In the genomic region with DNA sequence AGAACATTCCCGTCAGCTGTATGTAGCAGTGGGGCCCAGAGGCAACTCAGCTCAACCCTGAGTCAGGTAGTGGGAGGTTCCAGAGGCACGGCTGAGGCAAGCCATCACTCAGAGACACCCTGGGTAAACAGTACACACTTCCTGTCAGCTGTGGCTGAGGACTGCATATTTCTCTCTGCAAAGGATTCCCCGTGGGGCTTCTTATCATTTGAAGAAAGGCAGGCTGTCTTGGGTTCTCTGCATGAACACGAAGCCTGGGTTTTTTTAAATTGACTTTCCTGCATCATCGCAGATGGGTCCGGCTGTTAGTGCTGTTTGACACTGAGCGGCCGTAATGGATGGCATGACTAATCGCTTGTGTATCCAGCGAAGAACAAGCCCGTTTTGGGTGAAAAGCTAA, we compare ENCODE assay signal across 9 mouse cellular contexts. TPM values are rescaled to one million over a fixed set of nuclear protein-coding genes. Genes with fewer than 3 reads are reported as not detected.
A peak's percentile ranks its signal among the peaks of the same experiment; 100 is the strongest.
DNase-seq lines count a peak whose midpoint lies in the region; ATAC-seq and TF ChIP-seq lines count a peak whose summit lies in the region.
"Had no signal": no experiment of that assay in that cellular context is flagged by ENCODE, and none has a peak within 500 bp of the region (broad histone marks: within the 10 kb centered on the region; RNA-seq: fewer than 3 reads in every experiment).

No protein-coding gene starts in this region.

- no peaks in the 10 kb centered on the region for H3K27me3 ChIP-seq in lung, embryonic 14.5 days (ENCODE audit: insufficient read depth, low read length)
- H3K27me3 ChIP-seq in neural tube, embryonic 14.5 days (ENCODE audit: control insufficient read depth, insufficient read depth, low read length): no peaks in the 10 kb centered on the region
- H3K27me3 ChIP-seq: liver, embryonic 15.5 days had no signal

- H3K4me2 ChIP-seq in lung, embryonic 14.5 days: no peak overlapping the region
- H3K4me2 ChIP-seq in neural tube, embryonic 14.5 days (ENCODE audit: low read depth, low read length): no peak overlapping the region; the same call in 1 of the 2 replicates
- H3K4me2 ChIP-seq: liver, embryonic 15.5 days had no signal

- no peaks in the 10 kb centered on the region for H3K36me3 ChIP-seq in lung, embryonic 14.5 days (ENCODE audit: insufficient read depth)
- H3K36me3 ChIP-seq in neural tube, embryonic 14.5 days (ENCODE audit: control insufficient read depth, insufficient read depth, low read length): no peaks in the 10 kb centered on the region
- H3K36me3 ChIP-seq: liver, embryonic 15.5 days had no signal

- no peak overlapping the region; the same call in 1 of the 2 replicates for H3K27ac ChIP-seq in lung, embryonic 14.5 days (ENCODE audit: low read depth)
- 0 out of 2 replicates have a peak overlapping the region, but pooled peaks have one; percentile 39 for H3K27ac ChIP-seq in neural tube, embryonic 14.5 days (ENCODE audit: low read depth, low read length)
- H3K27ac ChIP-seq: liver, embryonic 15.5 days had no signal

- peak; percentile 73 for DNase-seq in lung, embryonic 14.5 days
- DNase-seq in lung, adult 2 months: no peak
- peak; percentile 4 for DNase-seq in forelimb bud, embryonic 11.5 days (ENCODE audit: low read depth, low spot score)
- DNase-seq in induced T-regulatory cell, adult 2 months (ENCODE audit: low read depth): peak; percentile 15
- DNase-seq in ovary, postnatal 14 days (ENCODE audit: low spot score): no peak
- DNase-seq in cerebellum, adult 11 months: no peak
- DNase-seq in right cerebral cortex, adult 2 months (ENCODE audit: low spot score in 2 of 2): no peak

- H3K4me1 ChIP-seq in lung, embryonic 14.5 days (ENCODE audit: insufficient read depth): no peaks in the 10 kb centered on the region
- no peaks in the 10 kb centered on the region for H3K4me1 ChIP-seq in lung, adult 2 months (ENCODE audit: control insufficient read depth, insufficient read depth, low read length)
- H3K4me1 ChIP-seq in neural tube, embryonic 14.5 days (ENCODE audit: control insufficient read depth, insufficient read depth, low read length): peaks cover 4% of the 10 kb centered on the region; the same call in 1 of the 2 replicates
- H3K4me1 ChIP-seq: liver, embryonic 15.5 days had no signal

- 12% methylated on average over 11 of the region's 11 CpGs for WGBS in lung, embryonic 14.5 days
- WGBS in lung, adult 2 months: 22% methylated on average over 11 of the region's 11 CpGs
- 9% methylated on average over 11 of the region's 11 CpGs for WGBS in neural tube, embryonic 14.5 days

- no peak overlapping the region for H3K4me3 ChIP-seq in lung, embryonic 14.5 days (ENCODE audit: low read depth, low read length)
- no peak overlapping the region for H3K4me3 ChIP-seq in lung, adult 2 months (replicated peaks; ENCODE audit: extremely low read depth, low read depth, low read length)
- no peak overlapping the region for H3K4me3 ChIP-seq in neural tube, embryonic 14.5 days (ENCODE audit: low read depth, low read length)
- H3K4me3 ChIP-seq: liver, embryonic 15.5 days had no signal

- no peak for TF ChIP-seq CTCF in lung, embryonic 14.5 days (IDR thresholded peaks at IDR 0.05; ENCODE audit: low read depth)
- TF ChIP-seq CTCF in lung, adult 2 months (IDR thresholded peaks at IDR 0.05; ENCODE audit: insufficient read depth, low read length): no peak

- no peaks in the 10 kb centered on the region for H3K9me3 ChIP-seq in lung, embryonic 14.5 days (ENCODE audit: low read depth, low read length)
- H3K9me3 ChIP-seq in neural tube, embryonic 14.5 days (ENCODE audit: control insufficient read depth, low read length): no peaks in the 10 kb centered on the region
- H3K9me3 ChIP-seq: liver, embryonic 15.5 days had no signal

- no peak overlapping the region for H3K9ac ChIP-seq in lung, embryonic 14.5 days
- H3K9ac ChIP-seq in neural tube, embryonic 14.5 days (replicated peaks; ENCODE audit: low read depth, low read length): 0 out of 2 replicates have a peak overlapping the region, but pooled peaks have one; percentile 5
- H3K9ac ChIP-seq: liver, embryonic 15.5 days had no signal

- peak; percentile 92 for ATAC-seq in lung, embryonic 14.5 days (ENCODE audit: insufficient read depth)
- peak; percentile 77 for ATAC-seq in neural tube, embryonic 14.5 days (ENCODE audit: low read depth)

- TF ChIP-seq POLR2A in lung, adult 2 months (IDR thresholded peaks at IDR 0.05; ENCODE audit: borderline replicate concordance, extremely low read depth, low read depth, low read length): no peak

RNA-seq across cellular contexts. Expression of gene Bean1, which starts 21.3 kb away (rescaled TPM):
- polyA plus RNA-seq in lung, embryonic 14.5 days (2014; fragmentation: Nextera tagmentation; extraction: Ambion mirVana): 0.74 and 0.86 TPM in 2 replicates
- 0.62 and 1.3 TPM in 2 replicates for polyA plus RNA-seq in lung, adult 2 months (2012; rRNA removed)
- polyA plus RNA-seq in neural tube, embryonic 14.5 days (2014; fragmentation: Nextera tagmentation; extraction: Ambion mirVana): 10.2 and 13.5 TPM in 2 replicates

RNA-seq across cellular contexts. Expression of gene Tk2, which starts 56.9 kb away (rescaled TPM):
- 16.3 and 16.4 TPM in 2 replicates for polyA plus RNA-seq in lung, embryonic 14.5 days (2014; fragmentation: Nextera tagmentation; extraction: Ambion mirVana)
- 21.9 and 25.0 TPM in 2 replicates for polyA plus RNA-seq in lung, adult 2 months (2012; rRNA removed)
- 49.2 and 53.1 TPM in 2 replicates for polyA plus RNA-seq in neural tube, embryonic 14.5 days (2014; fragmentation: Nextera tagmentation; extraction: Ambion mirVana)

RNA-seq across cellular contexts. Expression of gene Cklf, which starts 59.2 kb away (rescaled TPM):
- 39.1 and 45.4 TPM in 2 replicates for polyA plus RNA-seq in lung, embryonic 14.5 days (2014; fragmentation: Nextera tagmentation; extraction: Ambion mirVana)
- polyA plus RNA-seq in lung, adult 2 months (2012; rRNA removed): 6.1 and 9.5 TPM in 2 replicates
- 30.1 and 31.1 TPM in 2 replicates for polyA plus RNA-seq in neural tube, embryonic 14.5 days (2014; fragmentation: Nextera tagmentation; extraction: Ambion mirVana)

Comparison
In these comparisons a context has a peak if more than half of its experiments do, and no peak if none do; other contexts are left out.
1. DNase-seq: peak in lung, embryonic 14.5 days (single experiment), forelimb bud, embryonic 11.5 days (single experiment) and induced T-regulatory cell, adult 2 months (single experiment); none in lung, adult 2 months (single experiment), ovary, postnatal 14 days (single experiment), cerebellum, adult 11 months (single experiment) and right cerebral cortex, adult 2 months (0 of 2).